Mouse (Mus musculus) small intestine, adult 2 months (tissue): ENCODE measurements around the gene Thap12.

Source experiments
- CTCF ChIP-seq: fragments of 200-500 bp; IDR thresholded peaks from 2 replicates; pipeline ENCODE4 v1.5.1; 2012; ENCODE audit warnings: low read depth, mild to moderate bottlenecking, control low read depth, inconsistent platforms, low read length, moderate library complexity, mixed read lengths; ENCODE audit not compliant: insufficient replicate concordance, insufficient read length; ENCODE audit errors: extremely low read depth
- POLR2A ChIP-seq: fragments of 200-500 bp; IDR thresholded peaks from 2 replicates; pipeline ENCODE4 v1.6.1; 2012; ENCODE audit warnings: low read depth, mild to moderate bottlenecking, control low read depth, inconsistent platforms, low read length, moderate library complexity

DNA sequence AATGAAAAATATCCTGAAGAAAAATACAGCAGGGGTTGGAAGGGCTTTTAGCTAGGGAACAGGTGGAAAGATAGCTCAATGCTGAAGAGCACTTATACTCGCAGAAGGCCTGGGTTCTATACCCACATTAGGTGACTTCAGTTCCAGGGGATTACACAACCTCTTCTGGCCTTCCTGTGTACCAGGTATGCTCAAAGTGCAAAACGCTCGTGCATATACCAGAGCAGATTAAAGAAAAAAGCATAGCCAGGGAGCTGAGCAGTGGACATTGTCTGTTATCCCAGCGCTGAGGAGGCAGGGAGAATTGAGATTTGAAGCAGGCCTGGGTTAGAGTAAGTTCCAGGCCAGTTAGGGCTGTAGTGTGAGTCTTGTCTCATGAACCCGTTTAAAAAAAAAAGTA, 1.4 kb downstream of the Thap12 start:
- TF ChIP-seq CTCF (no peak), POLR2A (no peak)
